Mouse (Mus musculus): ENCODE results near the gene Tnip2. TPM values are rescaled to one million over a fixed set of nuclear protein-coding genes. Genes with fewer than 3 reads are reported as not detected.

Gene Tnip2
- polyA plus RNA-seq, 1 experiment from 2014 or later, result 10.5 TPM

DNA sequence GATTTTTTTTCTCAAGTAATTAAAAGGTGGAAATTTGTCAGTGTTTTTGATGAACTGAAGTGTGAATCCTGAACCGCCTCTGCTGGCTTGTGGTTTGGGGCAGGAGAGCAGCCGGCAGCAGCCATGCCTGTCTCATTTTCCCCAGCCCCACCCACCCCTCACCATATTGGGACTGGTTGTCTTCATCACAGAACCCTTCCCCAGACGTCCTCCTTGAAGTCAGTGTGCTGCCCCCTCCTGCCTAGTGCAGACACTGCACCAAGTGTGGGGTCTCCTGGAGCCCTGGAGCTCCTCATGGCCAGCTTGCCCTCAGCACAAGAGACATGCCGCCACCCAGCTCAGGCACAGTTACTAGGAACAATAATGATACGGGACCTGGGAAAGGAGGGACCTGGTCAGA, 24.7 kb upstream of the Tnip2 start:
- no peak overlapping the region for H3K4me2 ChIP-seq (replicated peaks)
- no peak overlapping the region for H3K27ac ChIP-seq
- H3K27me3 ChIP-seq (ENCODE audit: control insufficient read depth, insufficient read depth, low read length), result no peaks in the 10 kb centered on the region
- ATAC-seq (ENCODE audit: low FRiP score) (no peak), DNase-seq (ENCODE audit: low spot score) (no peak)
- no peaks in the 10 kb centered on the region for H3K36me3 ChIP-seq (replicated peaks; ENCODE audit: control insufficient read depth, insufficient read depth)
- WGBS, result 43% methylated on average over 5 of the region's 5 CpGs
- H3K4me3 ChIP-seq (replicated peaks; ENCODE audit: low read length), result no peak overlapping the region
- no peaks in the 10 kb centered on the region for H3K9me3 ChIP-seq (ENCODE audit: control insufficient read depth, low read length)
- H3K4me1 ChIP-seq (replicated peaks; ENCODE audit: control insufficient read depth, insufficient read depth, low read length), result no peaks in the 10 kb centered on the region
- H3K9ac ChIP-seq, result no peak overlapping the region

DNA sequence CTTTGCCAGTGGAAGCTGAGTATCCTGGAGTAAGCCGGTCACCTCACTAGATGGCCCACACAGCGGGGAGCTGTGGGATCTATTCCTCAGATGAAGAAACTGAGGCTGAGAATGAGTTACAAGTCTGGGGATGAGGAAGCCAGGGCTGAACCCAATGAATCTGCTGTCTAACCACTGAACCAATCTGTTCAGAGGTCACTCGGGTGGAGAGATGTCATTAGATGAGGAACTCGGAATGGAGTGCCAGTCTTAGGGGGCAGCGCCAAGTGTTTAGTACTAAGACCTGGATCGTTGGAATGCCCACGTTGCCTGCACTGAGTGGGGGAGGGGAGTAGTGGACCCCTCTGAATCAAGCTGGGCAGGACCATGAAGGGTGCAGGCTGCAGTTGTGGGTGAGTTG, 24.3 kb upstream of the Tnip2 start:
- H3K4me3 ChIP-seq (replicated peaks; ENCODE audit: low read length), result no peak overlapping the region
- no peak for ATAC-seq (ENCODE audit: low FRiP score)
- no peak overlapping the region for H3K27ac ChIP-seq
- no peak for DNase-seq (ENCODE audit: low spot score)
- H3K27me3 ChIP-seq (ENCODE audit: control insufficient read depth, insufficient read depth, low read length), result no peaks in the 10 kb centered on the region
- no peak overlapping the region for H3K4me2 ChIP-seq (replicated peaks)
- H3K36me3 ChIP-seq (replicated peaks; ENCODE audit: control insufficient read depth, insufficient read depth), result no peaks in the 10 kb centered on the region
- H3K4me1 ChIP-seq (replicated peaks; ENCODE audit: control insufficient read depth, insufficient read depth, low read length), result no peaks in the 10 kb centered on the region
- WGBS, result 77% methylated on average over 7 of the region's 7 CpGs
- H3K9me3 ChIP-seq (ENCODE audit: control insufficient read depth, low read length), result no peaks in the 10 kb centered on the region
- H3K9ac ChIP-seq, result no peak overlapping the region

DNA sequence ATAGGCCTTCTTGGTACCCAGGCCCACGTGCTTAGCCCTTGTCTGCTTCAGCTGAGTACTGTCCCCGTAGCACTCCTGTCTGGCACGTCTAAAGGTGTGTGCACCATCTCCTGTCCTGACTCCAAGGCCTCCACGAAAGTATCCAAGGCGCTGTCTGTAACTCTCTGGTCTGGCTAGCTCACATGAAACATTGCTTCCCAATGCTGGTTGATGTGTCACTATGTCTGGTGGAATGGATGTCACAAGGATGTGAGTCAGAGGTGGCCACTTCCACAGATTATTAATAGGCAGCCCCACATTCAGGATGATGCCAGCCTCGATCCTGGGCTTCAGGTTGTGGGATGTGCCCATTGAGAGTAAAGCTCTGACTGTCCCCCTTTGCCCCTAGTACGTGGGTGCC, 22.0 kb upstream of the Tnip2 start:
- H3K27me3 ChIP-seq (ENCODE audit: control insufficient read depth, insufficient read depth, low read length), result no peaks in the 10 kb centered on the region
- no peaks in the 10 kb centered on the region for H3K36me3 ChIP-seq (replicated peaks; ENCODE audit: control insufficient read depth, insufficient read depth)
- DNase-seq (ENCODE audit: low spot score) (no peak), ATAC-seq (ENCODE audit: low FRiP score) (no peak)
- no peak overlapping the region for H3K9ac ChIP-seq
- H3K4me3 ChIP-seq (replicated peaks; ENCODE audit: low read length), result no peak overlapping the region
- WGBS, result 84% methylated on average over 7 of the region's 7 CpGs
- no peaks in the 10 kb centered on the region for H3K4me1 ChIP-seq (replicated peaks; ENCODE audit: control insufficient read depth, insufficient read depth, low read length)
- no peaks in the 10 kb centered on the region for H3K9me3 ChIP-seq (ENCODE audit: control insufficient read depth, low read length)
- H3K27ac ChIP-seq, result no peak overlapping the region
- H3K4me2 ChIP-seq (replicated peaks), result no peak overlapping the region

DNA sequence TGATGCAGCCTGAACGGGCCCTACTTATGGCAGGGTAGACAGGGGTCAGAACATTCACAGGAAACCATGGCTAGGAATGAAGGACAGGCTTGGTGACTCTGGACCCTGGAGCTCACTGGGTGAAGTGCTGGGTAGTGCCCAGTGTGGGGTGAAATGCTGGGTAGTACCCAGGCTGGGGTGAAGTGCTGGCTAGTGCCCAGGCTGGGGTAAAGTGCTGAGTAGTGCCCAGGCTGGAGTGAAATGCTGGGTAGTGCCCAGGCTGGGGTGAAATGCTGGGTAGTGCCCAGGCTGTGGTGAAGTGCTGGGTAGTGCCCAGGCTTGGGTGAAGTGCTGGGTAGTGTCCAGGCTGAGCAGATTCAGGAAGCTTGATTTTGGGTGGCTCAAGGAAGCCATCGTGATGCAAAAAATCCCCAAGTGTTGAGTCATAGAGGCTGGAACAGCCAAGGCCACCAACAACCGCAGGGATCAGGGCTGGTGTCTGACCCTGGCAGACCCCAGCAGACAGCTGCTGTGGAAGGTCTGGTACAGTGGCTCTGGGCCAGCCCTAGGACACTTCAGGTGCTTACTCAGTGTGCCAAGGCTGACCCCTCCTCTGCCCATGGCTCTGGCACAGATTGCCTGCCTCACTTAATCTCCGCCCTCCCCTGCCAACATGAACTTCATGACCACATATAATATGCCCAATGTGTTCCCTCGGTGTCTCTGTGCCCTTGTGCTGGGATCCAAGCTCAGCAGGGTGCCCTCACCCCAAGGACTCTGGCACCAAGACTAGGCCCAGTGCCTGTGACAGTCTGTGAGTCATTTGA, 21.2 kb upstream of the Tnip2 start:
- no peak overlapping the region for H3K9ac ChIP-seq
- H3K4me3 ChIP-seq (replicated peaks; ENCODE audit: low read length), result no peak overlapping the region
- DNase-seq (ENCODE audit: low spot score) (no peak), ATAC-seq (ENCODE audit: low FRiP score) (no peak)
- no peaks in the 10 kb centered on the region for H3K27me3 ChIP-seq (ENCODE audit: control insufficient read depth, insufficient read depth, low read length)
- WGBS, result 83% methylated on average over 5 of the region's 5 CpGs
- H3K36me3 ChIP-seq (replicated peaks; ENCODE audit: control insufficient read depth, insufficient read depth), result no peaks in the 10 kb centered on the region
- H3K27ac ChIP-seq, result no peak overlapping the region
- no peaks in the 10 kb centered on the region for H3K4me1 ChIP-seq (replicated peaks; ENCODE audit: control insufficient read depth, insufficient read depth, low read length)
- H3K4me2 ChIP-seq (replicated peaks), result no peak overlapping the region
- H3K9me3 ChIP-seq (ENCODE audit: control insufficient read depth, low read length), result no peaks in the 10 kb centered on the region

DNA sequence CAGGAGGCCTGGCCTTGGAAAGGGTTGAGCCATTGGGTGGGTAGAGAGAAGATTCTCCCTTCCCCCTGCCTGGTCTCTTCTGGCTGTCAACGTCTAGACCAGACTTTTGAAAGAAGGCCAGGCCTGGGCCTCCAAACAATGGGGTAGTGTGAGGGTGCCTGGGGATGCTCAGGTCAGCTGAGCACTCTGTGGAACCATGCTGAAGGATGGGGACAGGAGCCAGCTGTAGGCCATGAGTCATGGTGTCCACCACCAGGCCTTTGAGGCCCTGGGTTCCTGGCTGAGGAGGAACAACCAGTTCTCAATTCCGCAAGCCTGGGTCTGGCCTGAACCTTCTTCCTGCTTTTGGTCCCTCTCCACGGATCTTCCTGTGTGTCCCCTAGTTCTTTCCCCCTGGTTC, 20.0 kb upstream of the Tnip2 start:
- WGBS, result 56% methylated on average over 3 of the region's 3 CpGs
- Histone ChIP-seq H3K4me2 (replicated peaks) (no peak overlapping the region), H3K4me1 (replicated peaks; ENCODE audit: control insufficient read depth, insufficient read depth, low read length) (no peaks in the 10 kb centered on the region), H3K36me3 (replicated peaks; ENCODE audit: control insufficient read depth, insufficient read depth) (no peaks in the 10 kb centered on the region), H3K4me3 (replicated peaks; ENCODE audit: low read length) (no peak overlapping the region), H3K27me3 (ENCODE audit: control insufficient read depth, insufficient read depth, low read length) (no peaks in the 10 kb centered on the region), H3K9me3 (ENCODE audit: control insufficient read depth, low read length) (no peaks in the 10 kb centered on the region), H3K9ac (no peak overlapping the region), H3K27ac (no peak overlapping the region)
- no peak for ATAC-seq (ENCODE audit: low FRiP score)
- DNase-seq (ENCODE audit: low spot score), result no peak

DNA sequence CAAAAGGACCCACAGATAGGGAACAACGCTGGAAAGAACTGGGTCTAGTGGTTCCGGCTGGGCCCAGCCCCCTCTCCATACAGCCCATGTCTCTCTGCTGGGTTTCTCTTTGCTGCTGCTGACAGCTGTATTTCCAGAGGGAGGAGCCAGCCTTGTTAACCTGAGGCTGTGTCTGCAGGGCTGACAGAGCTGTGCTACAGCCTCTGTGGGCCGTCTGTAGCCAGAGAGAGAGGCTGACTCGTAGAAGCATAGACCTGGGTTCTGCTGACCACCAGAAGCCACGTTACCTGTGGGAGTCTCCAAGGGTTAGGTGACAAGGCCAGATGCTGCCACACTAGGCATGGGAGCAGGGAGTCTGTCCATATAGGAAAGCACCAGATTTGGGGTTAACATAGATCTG, 19.3 kb upstream of the Tnip2 start:
- Histone ChIP-seq H3K9ac (no peak overlapping the region), H3K4me1 (replicated peaks; ENCODE audit: control insufficient read depth, insufficient read depth, low read length) (no peaks in the 10 kb centered on the region), H3K27me3 (ENCODE audit: control insufficient read depth, insufficient read depth, low read length) (no peaks in the 10 kb centered on the region), H3K4me3 (replicated peaks; ENCODE audit: low read length) (no peak overlapping the region), H3K36me3 (replicated peaks; ENCODE audit: control insufficient read depth, insufficient read depth) (no peaks in the 10 kb centered on the region), H3K4me2 (replicated peaks) (no peak overlapping the region), H3K27ac (no peak overlapping the region), H3K9me3 (ENCODE audit: control insufficient read depth, low read length) (no peaks in the 10 kb centered on the region)
- ATAC-seq (ENCODE audit: low FRiP score) (no peak), DNase-seq (ENCODE audit: low spot score) (no peak)
- WGBS, result 71% methylated on average over 5 of the region's 5 CpGs

DNA sequence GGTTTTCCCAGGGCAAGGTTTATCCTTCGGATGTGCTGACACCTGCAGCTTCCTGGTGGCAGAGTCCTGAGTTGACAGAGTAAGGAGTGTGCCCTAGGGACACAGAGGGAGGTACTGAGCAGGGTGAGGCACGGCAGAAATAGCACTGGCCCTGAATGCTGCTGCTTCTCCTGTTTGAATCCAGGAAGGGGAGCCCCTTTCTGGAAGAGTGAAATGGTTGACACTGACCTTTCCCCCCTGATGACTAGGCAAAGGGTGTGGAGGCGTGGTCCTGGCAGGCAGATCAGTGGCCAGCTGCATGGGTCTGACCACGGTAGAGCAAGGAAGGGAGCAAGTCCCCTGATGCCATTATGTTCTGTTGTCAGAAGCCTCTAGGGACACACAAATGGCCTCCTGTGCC, 16.9 kb upstream of the Tnip2 start:
- Histone ChIP-seq H3K36me3 (replicated peaks; ENCODE audit: control insufficient read depth, insufficient read depth) (no peaks in the 10 kb centered on the region), H3K4me3 (replicated peaks; ENCODE audit: low read length) (no peak overlapping the region), H3K9ac (no peak overlapping the region), H3K9me3 (ENCODE audit: control insufficient read depth, low read length) (no peaks in the 10 kb centered on the region), H3K4me1 (replicated peaks; ENCODE audit: control insufficient read depth, insufficient read depth, low read length) (no peaks in the 10 kb centered on the region), H3K27me3 (ENCODE audit: control insufficient read depth, insufficient read depth, low read length) (no peaks in the 10 kb centered on the region), H3K4me2 (replicated peaks) (no peak overlapping the region), H3K27ac (no peak overlapping the region)
- ATAC-seq (ENCODE audit: low FRiP score), result no peak
- WGBS, result 49% methylated on average over 4 of the region's 4 CpGs
- DNase-seq (ENCODE audit: low spot score), result no peak

DNA sequence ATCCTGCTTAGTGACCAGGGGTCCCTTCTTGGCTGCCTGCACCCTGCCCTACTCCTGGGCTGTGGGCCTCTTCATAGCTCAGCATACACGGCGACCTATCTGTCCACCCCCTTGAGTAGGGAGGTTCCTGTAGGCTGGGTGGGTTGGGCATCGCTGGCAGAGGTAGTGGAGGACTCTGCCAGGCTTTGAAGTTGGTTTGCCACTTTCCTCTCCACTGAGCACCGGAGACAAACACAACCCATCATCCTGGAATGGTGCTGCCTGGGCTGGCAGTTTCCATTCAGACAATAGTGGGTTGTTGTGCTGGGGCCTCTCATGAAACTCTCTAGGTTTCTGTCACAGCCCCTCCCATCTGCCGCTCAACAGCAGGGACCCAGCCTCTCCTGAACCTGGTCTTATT, 16.3 kb upstream of the Tnip2 start:
- WGBS, result 78% methylated on average over 5 of the region's 5 CpGs
- Histone ChIP-seq H3K9me3 (ENCODE audit: control insufficient read depth, low read length) (no peaks in the 10 kb centered on the region), H3K4me1 (replicated peaks; ENCODE audit: control insufficient read depth, insufficient read depth, low read length) (no peaks in the 10 kb centered on the region), H3K4me3 (replicated peaks; ENCODE audit: low read length) (no peak overlapping the region), H3K27ac (no peak overlapping the region), H3K27me3 (ENCODE audit: control insufficient read depth, insufficient read depth, low read length) (no peaks in the 10 kb centered on the region), H3K4me2 (replicated peaks) (no peak overlapping the region), H3K36me3 (replicated peaks; ENCODE audit: control insufficient read depth, insufficient read depth) (no peaks in the 10 kb centered on the region), H3K9ac (no peak overlapping the region)
- DNase-seq (ENCODE audit: low spot score), result no peak
- ATAC-seq (ENCODE audit: low FRiP score), result no peak

DNA sequence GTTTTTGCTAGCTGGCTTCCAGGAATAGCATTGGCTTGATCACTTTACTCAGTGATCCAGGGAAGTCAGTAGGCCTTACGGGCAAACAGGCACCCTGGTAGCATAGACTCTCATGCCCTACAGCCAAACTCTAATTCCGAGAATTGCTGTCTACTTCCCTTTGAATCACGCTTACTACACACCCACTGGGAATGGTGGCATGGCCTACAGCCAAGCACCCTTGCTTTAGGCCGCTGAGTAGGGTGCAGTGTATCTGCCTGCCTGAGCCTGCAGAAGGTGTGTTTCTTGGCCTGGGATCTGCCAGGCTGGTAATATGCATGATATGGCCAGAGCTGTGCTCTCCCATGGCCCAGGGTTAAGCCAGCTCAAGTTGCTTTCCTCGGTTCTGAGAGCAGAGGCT, 14.9 kb upstream of the Tnip2 start:
- H3K27me3 ChIP-seq (ENCODE audit: control insufficient read depth, insufficient read depth, low read length), result no peaks in the 10 kb centered on the region
- H3K4me3 ChIP-seq (replicated peaks; ENCODE audit: low read length), result no peak overlapping the region
- no peak overlapping the region for H3K27ac ChIP-seq
- H3K36me3 ChIP-seq (replicated peaks; ENCODE audit: control insufficient read depth, insufficient read depth), result no peaks in the 10 kb centered on the region
- ATAC-seq (ENCODE audit: low FRiP score), result no peak
- H3K4me1 ChIP-seq (replicated peaks; ENCODE audit: control insufficient read depth, insufficient read depth, low read length), result no peaks in the 10 kb centered on the region
- DNase-seq (ENCODE audit: low spot score), result no peak
- H3K4me2 ChIP-seq (replicated peaks), result no peak overlapping the region
- no peaks in the 10 kb centered on the region for H3K9me3 ChIP-seq (ENCODE audit: control insufficient read depth, low read length)
- 80% methylated on average over 5 of the region's 5 CpGs for WGBS
- no peak overlapping the region for H3K9ac ChIP-seq

DNA sequence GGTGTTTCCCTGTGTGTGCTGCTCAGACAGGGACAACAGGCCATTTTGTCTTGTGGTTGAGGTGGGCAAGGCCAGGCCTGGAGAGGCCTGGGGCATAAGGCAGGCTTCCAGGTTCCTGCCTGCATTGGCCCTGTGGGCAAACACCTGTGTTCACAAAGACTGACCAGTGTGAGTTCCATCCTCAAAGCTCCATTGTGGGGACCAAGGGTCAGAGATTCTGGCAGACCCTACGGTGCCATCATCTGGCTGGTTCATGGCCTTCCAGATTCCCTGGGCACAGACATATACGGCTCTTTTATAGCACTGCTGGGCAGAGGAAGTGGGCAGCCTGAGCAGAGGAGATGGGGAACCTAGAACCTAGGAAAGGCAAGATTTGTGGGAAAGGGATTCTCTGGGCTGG, 13.6 kb upstream of the Tnip2 start:
- Histone ChIP-seq H3K27me3 (ENCODE audit: control insufficient read depth, insufficient read depth, low read length) (no peaks in the 10 kb centered on the region), H3K4me2 (replicated peaks) (no peak overlapping the region), H3K36me3 (replicated peaks; ENCODE audit: control insufficient read depth, insufficient read depth) (no peaks in the 10 kb centered on the region), H3K4me3 (replicated peaks; ENCODE audit: low read length) (no peak overlapping the region), H3K27ac (no peak overlapping the region), H3K4me1 (replicated peaks; ENCODE audit: control insufficient read depth, insufficient read depth, low read length) (no peaks in the 10 kb centered on the region), H3K9me3 (ENCODE audit: control insufficient read depth, low read length) (no peaks in the 10 kb centered on the region), H3K9ac (no peak overlapping the region)
- WGBS, result 87% methylated on average over 2 of the region's 2 CpGs
- ATAC-seq (ENCODE audit: low FRiP score) (no peak), DNase-seq (ENCODE audit: low spot score) (no peak)

All from hindbrain, embryonic 14.5 days (tissue).